Mouse (Mus musculus): Measurements from ENCODE around the gene Fam43a.

Gene Fam43a

GRCm38 (mm10) chr16:30599491-30600268, at the start of gene Fam43a:
Gene Fam43a (plus strand): TSS chr16:30599723.
- peak; percentile 94 to 95 for DNase-seq (ENCODE audit: low spot score in 2 of 2)

GRCm38 (mm10) chr16:30549966-30550747, 49.4 kb upstream of the Fam43a start:
- DNase-seq (ENCODE audit: low spot score in 2 of 2): peak; percentile 48 to 55

GRCm38 (mm10) chr16:30550748-30551192, 48.8 kb upstream of the Fam43a start, which contains the start of gene Tmem44:
Gene Tmem44 (minus strand): TSS chr16:30550842.
- no peak for DNase-seq (ENCODE audit: low spot score in 2 of 2)

- peak; percentile 29 to 37 for DNase-seq (ENCODE audit: low spot score in 2 of 2)
These were observed 46.7 kb upstream of the Fam43a start for GRCm38 (mm10) chr16:30552621-30553338.

- DNase-seq (ENCODE audit: low spot score in 2 of 2): no peak
These were observed 45.4 kb upstream of the Fam43a start for GRCm38 (mm10) chr16:30554109-30554508.

GRCm38 (mm10) chr16:30559312-30559992, 40.1 kb upstream of the Fam43a start:
- no peak for DNase-seq (ENCODE audit: low spot score in 2 of 2)

GRCm38 (mm10) chr16:30560601-30561000, 38.9 kb upstream of the Fam43a start:
- no peak for DNase-seq (ENCODE audit: low spot score in 2 of 2)

- peak in 1 of 2 experiments; percentile 17 for DNase-seq (ENCODE audit: low spot score in 2 of 2)
These were observed 33.9 kb upstream of the Fam43a start for GRCm38 (mm10) chr16:30565631-30566030.

- no peak for DNase-seq (ENCODE audit: low spot score in 2 of 2)
These were observed 29.4 kb upstream of the Fam43a start for GRCm38 (mm10) chr16:30570173-30570572.

- no peak for DNase-seq (ENCODE audit: low spot score in 2 of 2)
These were observed 28.1 kb upstream of the Fam43a start for GRCm38 (mm10) chr16:30571378-30571777.

GRCm38 (mm10) chr16:30572239-30572638, 27.3 kb upstream of the Fam43a start:
- no peak for DNase-seq (ENCODE audit: low spot score in 2 of 2)

GRCm38 (mm10) chr16:30575815-30576214, 23.7 kb upstream of the Fam43a start:
- DNase-seq (ENCODE audit: low spot score in 2 of 2): no peak

- no peak for DNase-seq (ENCODE audit: low spot score in 2 of 2)
These were observed 23.1 kb upstream of the Fam43a start for GRCm38 (mm10) chr16:30576392-30576791.

- no peak for DNase-seq (ENCODE audit: low spot score in 2 of 2)
These were observed 18.8 kb upstream of the Fam43a start for GRCm38 (mm10) chr16:30580765-30581164.

- DNase-seq (ENCODE audit: low spot score in 2 of 2): no peak
These were observed 12.5 kb upstream of the Fam43a start for GRCm38 (mm10) chr16:30586935-30587493.

GRCm38 (mm10) chr16:30587494-30588327, 11.8 kb upstream of the Fam43a start, which contains the start of gene Lsg1:
Gene Lsg1 (minus strand): TSS chr16:30587592.
- peak; percentile 80 to 88 for DNase-seq (ENCODE audit: low spot score in 2 of 2)

- DNase-seq (ENCODE audit: low spot score in 2 of 2): no peak
These were observed 9.0 kb upstream of the Fam43a start for GRCm38 (mm10) chr16:30590264-30591209.

- no peak for DNase-seq (ENCODE audit: low spot score in 2 of 2)
These were observed 7.5 kb upstream of the Fam43a start for GRCm38 (mm10) chr16:30591990-30592389.

GRCm38 (mm10) chr16:30595356-30595755, 4.2 kb upstream of the Fam43a start:
- DNase-seq (ENCODE audit: low spot score in 2 of 2): no peak
